Mouse (Mus musculus) kidney, embryonic 16.5 days (tissue): ENCODE measurements around the gene Smco4. TPM values are rescaled to one million over a fixed set of nuclear protein-coding genes. Genes with fewer than 3 reads are reported as not detected.
A peak's percentile ranks its signal among the peaks of the same experiment; 100 is the strongest.
"Not testable (repeated sequence)": the region's sequence is repeated elsewhere in the genome, so short reads cannot be mapped to it uniquely, and the experiment has no call there.

ENCODE experiments used
- ATAC-seq: fragments of 200-750 bp; cut with Nextera tagmentation; 2 replicates; pipeline ENCODE4 v1.8.0; 2017; ENCODE audit warnings: moderate TSS enrichment; ENCODE audit not compliant: low FRiP score, low TSS enrichment
- H3K27ac ChIP-seq: fragments of 300-500 bp; sonication (generic); 2 replicates; pipeline ENCODE4 v1.5.1; 2014; ENCODE audit warnings: low read length
- H3K27me3 ChIP-seq: fragments of 300-500 bp; sonication (generic); 2 replicates; pipeline ENCODE4 v1.6.1; 2014; ENCODE audit warnings: low read length, control low read depth, mixed read lengths; ENCODE audit not compliant: insufficient read depth
- H3K36me3 ChIP-seq: fragments of 300-500 bp; sonication (generic); 2 replicates; pipeline ENCODE4 v1.6.1; 2014; ENCODE audit warnings: low read length, control low read depth, mixed read lengths; ENCODE audit not compliant: insufficient read depth
- H3K4me1 ChIP-seq: fragments of 300-500 bp; sonication (generic); 2 replicates; pipeline ENCODE4 v1.6.1; 2014; ENCODE audit warnings: low read length, control low read depth, mixed read lengths; ENCODE audit not compliant: insufficient read depth
- H3K4me2 ChIP-seq: fragments of 300-500 bp; sonication (generic); replicated peaks from 2 replicates; pipeline ENCODE4 v1.6.1; 2014; ENCODE audit warnings: low read depth, low read length
- H3K4me3 ChIP-seq: fragments of 300-500 bp; sonication (generic); 2 replicates; pipeline ENCODE4 v1.5.1; 2014; ENCODE audit warnings: mild to moderate bottlenecking, low read length
- H3K9ac ChIP-seq: fragments of 300-500 bp; sonication (generic); replicated peaks from 2 replicates; pipeline ENCODE4 v1.6.1; 2014; ENCODE audit warnings: low read length
- H3K9me3 ChIP-seq: fragments of 300-500 bp; sonication (generic); 2 replicates; pipeline ENCODE4 v1.6.1; 2016; ENCODE audit warnings: low read length, control low read depth
- WGBS: fragments of 180-500 bp; shearing (Covaris S2); extraction: QIAGEN DNeasy Blood & Tissue Kit; methylation state at CpG from one replicate; pipeline ENCODE4 v1.1.7; 2014; 5-methylcytosine and 5-hydroxymethylcytosine counted together
- polyA plus RNA-seq: library from polyadenylated mRNA; unstranded; fragments of >200 nt; fragmentation: Nextera tagmentation; extraction: Ambion mirVana; gene quantifications from 2 replicates; pipeline ENCODE4 v1.2.1, GENCODE M21; 2015

Gene Smco4
- polyA plus RNA-seq, 1 experiment from 2014 or later = 4.4 TPM

GRCm38 (mm10) chr9:15491686-15492085 is 1.5 kb upstream of the Smco4 start:
- Histone ChIP-seq H3K9ac (no peak overlapping the region), H3K27ac (0 out of 2 replicates have a peak overlapping the region, but pooled peaks have one; percentile 46), H3K9me3 (no peaks in the 10 kb centered on the region), H3K4me2 (no peak overlapping the region), H3K36me3 (no peaks in the 10 kb centered on the region), H3K4me1 (peaks cover 57% of the 10 kb centered on the region), H3K4me3 (no peak overlapping the region), H3K27me3 (no peaks in the 10 kb centered on the region)
- no peak for ATAC-seq
- WGBS = 52% methylated on average over 4 of the region's 4 CpGs

- Histone ChIP-seq H3K4me1 (peaks cover 62% of the 10 kb centered on the region), H3K9me3 (no peaks in the 10 kb centered on the region), H3K4me3 (no peak overlapping the region), H3K4me2 (no peak overlapping the region), H3K36me3 (no peaks in the 10 kb centered on the region), H3K9ac (no peak overlapping the region), H3K27me3 (no peaks in the 10 kb centered on the region), H3K27ac (no peak overlapping the region)
- 42% methylated on average over 9 of the region's 9 CpGs for WGBS
- ATAC-seq = no peak
These were observed 831 bp upstream of the Smco4 start for GRCm38 (mm10) chr9:15492401-15492800.

DNA sequence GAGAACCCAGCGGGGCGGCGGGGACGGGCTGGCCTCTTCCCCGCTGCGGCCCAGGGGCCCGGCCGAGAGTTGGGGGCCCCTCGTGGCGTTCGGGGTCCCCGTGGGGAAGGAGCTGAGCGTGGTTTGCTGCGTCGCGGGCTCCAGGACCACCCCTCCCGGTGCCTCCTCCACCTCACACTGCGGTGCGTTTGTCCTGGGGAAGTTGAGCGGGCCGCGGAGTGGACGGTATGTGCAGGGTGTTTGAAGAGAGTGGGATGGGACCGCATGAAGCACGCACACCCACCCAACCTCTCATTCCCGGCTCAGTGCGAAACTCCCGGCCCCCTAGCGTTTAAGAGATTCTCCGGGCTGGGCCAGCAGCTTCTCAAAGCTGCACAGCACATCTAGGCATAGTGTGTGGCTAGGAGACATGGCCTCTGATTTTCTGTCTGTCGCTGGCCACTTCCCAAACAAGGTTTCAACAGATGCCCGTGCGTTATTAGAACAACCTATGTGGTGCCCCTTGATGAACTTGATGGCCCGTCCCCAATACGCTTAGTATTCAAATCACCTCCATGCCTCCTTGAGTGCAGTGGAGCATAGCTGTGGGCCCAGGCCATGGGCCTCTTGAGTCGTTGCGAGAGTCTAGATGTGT is 810 bp downstream of the Smco4 start:
- Histone ChIP-seq H3K4me3 (peak overlapping the region; percentile 84), H3K9ac (peak overlapping the region; percentile 95), H3K27me3 (no peaks in the 10 kb centered on the region), H3K36me3 (no peaks in the 10 kb centered on the region), H3K4me1 (peaks cover 73% of the 10 kb centered on the region), H3K27ac (peak overlapping the region; percentile 92), H3K9me3 (no peaks in the 10 kb centered on the region), H3K4me2 (peak overlapping the region; percentile 82)
- ATAC-seq = peak; percentile 70
- 2% methylated on average over 28 of the region's 37 CpGs for WGBS

DNA sequence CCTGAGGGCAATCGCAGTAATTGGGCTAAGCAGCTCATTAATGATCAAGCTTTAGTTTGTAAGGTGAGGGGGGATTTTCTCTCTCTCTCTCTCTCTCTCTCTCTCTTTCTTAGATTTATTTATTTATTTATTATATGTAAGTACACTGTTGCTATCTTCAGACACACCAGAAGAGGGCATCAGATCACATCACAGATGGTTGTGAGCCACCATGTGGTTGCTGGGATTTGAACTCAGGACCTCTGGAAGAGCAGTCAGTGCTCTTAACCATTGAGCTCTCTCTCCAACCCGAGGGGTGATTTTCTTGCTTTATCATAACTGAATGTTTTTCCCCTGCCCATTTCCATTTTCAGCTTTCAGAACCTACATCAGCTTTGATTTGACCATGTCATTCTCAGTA is 2.0 kb downstream of the Smco4 start:
- H3K4me2 ChIP-seq = peak overlapping the region; percentile 82; the same call in 1 of the 2 replicates
- peaks cover 65% of the 10 kb centered on the region for H3K4me1 ChIP-seq
- not testable (repeated sequence) for H3K9ac ChIP-seq, H3K9me3 ChIP-seq, ATAC-seq, H3K27me3 ChIP-seq, H3K4me3 ChIP-seq, H3K36me3 ChIP-seq
- H3K27ac ChIP-seq = peak overlapping the region; percentile 85; the same call in 1 of the 2 replicates
- 90% methylated on average over 2 of the region's 2 CpGs for WGBS

DNA sequence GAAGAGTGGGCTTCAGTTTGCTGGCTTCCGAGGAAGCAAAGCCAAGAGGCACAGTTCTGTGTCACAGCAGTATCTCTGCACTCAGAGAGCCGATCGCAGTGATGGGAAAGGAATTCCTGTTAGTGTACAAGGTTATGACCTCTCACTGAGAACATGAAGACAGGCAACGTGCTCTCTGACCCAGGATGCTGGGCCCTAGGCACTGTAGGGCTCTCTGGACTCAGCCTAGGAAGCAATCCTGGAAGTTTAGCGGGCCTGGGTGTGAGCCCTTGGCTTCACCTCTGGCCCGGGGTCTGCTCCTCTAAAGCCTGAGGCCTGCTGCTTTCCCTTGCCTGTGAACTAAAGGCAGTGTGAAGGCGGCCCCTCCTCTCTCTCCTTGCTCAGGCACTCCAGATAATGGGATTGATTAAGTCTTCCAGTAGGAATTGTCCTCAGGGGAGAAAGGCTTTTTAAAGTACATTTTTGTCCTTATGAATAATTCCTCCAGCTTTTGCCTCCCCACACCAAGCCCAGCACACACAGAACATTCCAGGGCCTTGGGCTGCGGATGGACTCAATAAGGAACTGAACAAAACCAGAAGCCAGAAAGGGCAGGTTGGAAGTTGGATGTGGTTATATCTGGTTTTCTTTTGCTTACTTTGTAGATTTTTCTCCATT is 2.8 kb downstream of the Smco4 start:
- Histone ChIP-seq H3K4me1 (peaks cover 57% of the 10 kb centered on the region), H3K36me3 (no peaks in the 10 kb centered on the region), H3K27ac (peak overlapping the region; percentile 85), H3K9me3 (no peaks in the 10 kb centered on the region), H3K27me3 (no peaks in the 10 kb centered on the region), H3K4me3 (no peak overlapping the region), H3K4me2 (no peak overlapping the region), H3K9ac (peak overlapping the region; percentile 46)
- WGBS = 32% methylated on average over 8 of the region's 8 CpGs
- ATAC-seq = no peak

DNA sequence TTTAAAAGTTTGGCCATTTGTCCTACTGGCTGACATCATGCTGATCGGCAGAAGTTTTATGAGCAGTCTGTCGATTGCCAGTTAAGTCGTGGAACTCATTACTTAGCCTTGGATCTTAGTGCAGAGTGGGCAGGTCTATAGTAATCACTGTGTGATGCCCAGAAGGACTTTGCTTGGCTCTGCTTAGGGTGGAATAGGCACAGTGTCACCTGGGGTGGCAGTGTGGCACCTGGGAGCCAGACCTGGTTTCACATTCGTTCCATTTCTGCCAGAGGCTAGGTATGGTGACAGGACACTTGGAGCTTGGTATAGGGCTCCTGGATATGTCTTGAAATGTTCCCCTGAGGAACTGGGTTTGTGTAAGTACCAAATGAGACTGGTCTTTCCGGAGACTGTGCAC is 6.8 kb downstream of the Smco4 start:
- no peak overlapping the region for H3K27ac ChIP-seq
- no peak for ATAC-seq
- no peaks in the 10 kb centered on the region for H3K36me3 ChIP-seq
- no peak overlapping the region for H3K4me3 ChIP-seq
- H3K4me1 ChIP-seq = peaks cover 59% of the 10 kb centered on the region
- WGBS = 73% methylated on average over 5 of the region's 5 CpGs
- H3K9me3 ChIP-seq = no peaks in the 10 kb centered on the region
- no peaks in the 10 kb centered on the region for H3K27me3 ChIP-seq
- H3K9ac ChIP-seq = no peak overlapping the region
- no peak overlapping the region for H3K4me2 ChIP-seq

DNA sequence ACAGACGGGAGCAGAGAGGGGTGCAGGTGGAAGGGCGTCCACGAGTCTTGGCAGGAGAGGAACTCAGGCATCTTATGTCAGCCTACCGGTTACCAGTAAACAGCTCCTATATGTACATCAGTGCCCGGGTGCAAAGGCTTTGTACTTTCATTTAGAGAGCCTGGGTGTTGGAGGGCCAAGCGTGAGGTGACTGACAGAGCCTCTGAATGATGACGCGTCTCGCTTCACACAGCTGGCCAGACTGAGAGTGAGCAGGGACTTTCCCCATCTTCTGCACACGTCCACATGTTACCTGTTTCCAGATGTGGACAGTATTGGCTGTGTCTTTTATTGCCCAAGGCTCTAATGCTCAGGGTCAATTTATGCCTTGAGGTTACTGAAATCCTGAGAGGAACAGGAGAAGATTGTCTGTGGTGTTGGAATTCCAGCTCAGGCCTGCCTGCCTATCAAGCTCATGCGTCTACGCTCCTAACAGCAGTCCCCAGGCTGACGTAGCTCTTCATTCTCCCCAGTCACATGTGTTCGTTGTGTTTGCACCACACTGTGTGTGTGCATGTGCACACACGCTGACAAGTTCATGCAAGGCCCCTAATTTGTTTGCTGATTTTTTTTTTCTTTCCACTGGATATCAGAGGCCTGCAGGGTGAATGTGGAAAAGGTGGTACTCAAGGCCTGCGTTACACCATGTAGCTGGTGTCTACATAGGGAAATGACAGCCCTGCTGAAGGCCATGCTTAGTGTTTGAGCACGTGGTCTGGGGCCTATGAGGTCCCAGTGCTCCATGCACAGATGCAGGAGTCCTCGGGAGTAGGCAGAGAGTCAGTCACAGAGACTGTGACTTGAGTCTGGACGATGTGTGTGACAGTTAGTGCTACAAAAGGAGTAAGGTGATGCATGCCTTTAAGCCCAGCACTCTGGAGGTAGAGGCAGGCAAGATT is 8.4 kb downstream of the Smco4 start:
- Histone ChIP-seq H3K9me3 (no peaks in the 10 kb centered on the region), H3K9ac (no peak overlapping the region), H3K4me2 (no peak overlapping the region), H3K4me1 (peaks cover 58% of the 10 kb centered on the region), H3K4me3 (no peak overlapping the region), H3K27me3 (no peaks in the 10 kb centered on the region), H3K27ac (peak overlapping the region; percentile 59), H3K36me3 (no peaks in the 10 kb centered on the region)
- 75% methylated on average over 19 of the region's 19 CpGs for WGBS
- no peak for ATAC-seq

GRCm38 (mm10) chr9:15502476-15502875 is 9.2 kb downstream of the Smco4 start:
- Histone ChIP-seq H3K27ac (peak overlapping the region; percentile 59), H3K9me3 (no peaks in the 10 kb centered on the region), H3K4me1 (peaks cover 59% of the 10 kb centered on the region), H3K4me3 (no peak overlapping the region), H3K27me3 (no peaks in the 10 kb centered on the region), H3K9ac (no peak overlapping the region), H3K36me3 (no peaks in the 10 kb centered on the region), H3K4me2 (no peak overlapping the region)
- ATAC-seq = peak; percentile 16; the same call in 1 of the 2 replicates
- 36% methylated on average over 7 of the region's 7 CpGs for WGBS

- Histone ChIP-seq H3K4me1 (peaks cover 59% of the 10 kb centered on the region), H3K27ac (peak overlapping the region; percentile 59; the same call in 1 of the 2 replicates), H3K9ac (no peak overlapping the region; the same call in 1 of the 2 replicates), H3K36me3 (no peaks in the 10 kb centered on the region), H3K27me3 (no peaks in the 10 kb centered on the region), H3K9me3 (no peaks in the 10 kb centered on the region), H3K4me3 (no peak overlapping the region), H3K4me2 (no peak overlapping the region)
- ATAC-seq = no peak
- WGBS = 50% methylated on average over 10 of the region's 10 CpGs
These were observed 10.1 kb downstream of the Smco4 start for GRCm38 (mm10) chr9:15503307-15503706.
